9 mouse cellular contexts compared by ENCODE assay signal in genomic region chr19:29648550-29648914, GRCm38 (mm10). TPM values are rescaled to one million over a fixed set of nuclear protein-coding genes. Genes with fewer than 3 reads are reported as not detected.
A peak's percentile ranks its signal among the peaks of the same experiment; 100 is the strongest.
DNase-seq lines count a peak whose midpoint lies in the region; ATAC-seq and TF ChIP-seq lines count a peak whose summit lies in the region.
"Had no signal": no experiment of that assay in that cellular context is flagged by ENCODE, and none has a peak within 500 bp of the region (broad histone marks: within the 10 kb centered on the region; RNA-seq: fewer than 3 reads in every experiment).

No protein-coding gene starts in this region.

- DNase-seq in lung, embryonic 14.5 days = no peak
- no peak for DNase-seq in lung, adult 18-20 months
- DNase-seq in limb, embryonic 10.5 days (ENCODE audit: low spot score) = no peak
- DNase-seq in urinary bladder, postnatal 25 days (ENCODE audit: low spot score) = no peak
- no peak for DNase-seq in testis, postnatal 10 days (ENCODE audit: low spot score)

- no peaks in the 10 kb centered on the region for H3K9me3 ChIP-seq in lung, embryonic 14.5 days (ENCODE audit: low read depth, low read length)
- H3K9me3 ChIP-seq in forebrain, embryonic 12.5 days = no peaks in the 10 kb centered on the region
- no peaks in the 10 kb centered on the region for H3K9me3 ChIP-seq in limb, embryonic 10.5 days (replicated peaks)
- H3K9me3 ChIP-seq in neural tube, embryonic 14.5 days (ENCODE audit: control insufficient read depth, low read length) = no peaks in the 10 kb centered on the region

- no peaks in the 10 kb centered on the region for H3K36me3 ChIP-seq in lung, embryonic 14.5 days (ENCODE audit: insufficient read depth)
- H3K36me3 ChIP-seq in forebrain, embryonic 12.5 days (replicated peaks) = 0 out of 2 replicates have a peak, but pooled peaks cover 5% of the 10 kb centered on the region
- peaks cover 20% of the 10 kb centered on the region for H3K36me3 ChIP-seq in limb, embryonic 10.5 days
- H3K36me3 ChIP-seq in neural tube, embryonic 14.5 days (ENCODE audit: control insufficient read depth, insufficient read depth, low read length) = no peaks in the 10 kb centered on the region

- no peak overlapping the region for H3K9ac ChIP-seq in lung, embryonic 14.5 days
- H3K9ac ChIP-seq in forebrain, embryonic 12.5 days = peak overlapping the region; percentile 83; the same call in 1 of the 2 replicates
- no peak overlapping the region for H3K9ac ChIP-seq in neural tube, embryonic 14.5 days (replicated peaks; ENCODE audit: low read depth, low read length)

- no peaks in the 10 kb centered on the region for H3K4me1 ChIP-seq in lung, embryonic 14.5 days (ENCODE audit: insufficient read depth)
- 0 out of 2 replicates have a peak, but pooled peaks cover 3% of the 10 kb centered on the region for H3K4me1 ChIP-seq in forebrain, embryonic 12.5 days
- peaks cover 7% of the 10 kb centered on the region for H3K4me1 ChIP-seq in limb, embryonic 10.5 days
- H3K4me1 ChIP-seq in neural tube, embryonic 14.5 days (ENCODE audit: control insufficient read depth, insufficient read depth, low read length) = no peaks in the 10 kb centered on the region

- H3K27ac ChIP-seq in lung, embryonic 14.5 days (ENCODE audit: low read depth) = no peak overlapping the region
- no peak overlapping the region for H3K27ac ChIP-seq in forebrain, embryonic 12.5 days
- H3K27ac ChIP-seq in limb, embryonic 10.5 days = peak overlapping the region; percentile 93; the same call in 1 of the 2 replicates
- no peak overlapping the region; the same call in 1 of the 2 replicates for H3K27ac ChIP-seq in neural tube, embryonic 14.5 days (ENCODE audit: low read depth, low read length)

- WGBS in lung, embryonic 14.5 days = 32% methylated on average over 4 of the region's 4 CpGs
- WGBS in forebrain, embryonic 12.5 days = 32% methylated on average over 4 of the region's 4 CpGs
- 33% methylated on average over 4 of the region's 4 CpGs for WGBS in limb, embryonic 10.5 days
- WGBS in neural tube, embryonic 14.5 days = 25% methylated on average over 4 of the region's 4 CpGs

- H3K27me3 ChIP-seq in lung, embryonic 14.5 days (ENCODE audit: insufficient read depth, low read length) = peaks cover 6% of the 10 kb centered on the region; the same call in 1 of the 2 replicates
- H3K27me3 ChIP-seq in forebrain, embryonic 12.5 days = no peaks in the 10 kb centered on the region
- no peaks in the 10 kb centered on the region for H3K27me3 ChIP-seq in limb, embryonic 10.5 days (ENCODE audit: low read depth, poor library complexity, severe bottlenecking)
- H3K27me3 ChIP-seq in neural tube, embryonic 14.5 days (ENCODE audit: control insufficient read depth, insufficient read depth, low read length) = no peaks in the 10 kb centered on the region

- ATAC-seq in lung, embryonic 14.5 days (ENCODE audit: insufficient read depth) = no peak
- ATAC-seq in forebrain, embryonic 12.5 days (ENCODE audit: low FRiP score) = no peak
- no peak for ATAC-seq in neural tube, embryonic 14.5 days (ENCODE audit: low read depth)
- ATAC-seq in cerebellum, adult (ENCODE audit: insufficient number of reproducible peaks, low FRiP score, low TSS enrichment) = no peak

- H3K4me2 ChIP-seq in lung, embryonic 14.5 days = peak overlapping the region; percentile 73; the same call in 1 of the 2 replicates
- H3K4me2 ChIP-seq in forebrain, embryonic 12.5 days = peak overlapping the region; percentile 55
- H3K4me2 ChIP-seq in neural tube, embryonic 14.5 days (ENCODE audit: low read depth, low read length) = peak overlapping the region; percentile 16; the same call in 1 of the 2 replicates

- TF ChIP-seq CTCF in lung, embryonic 14.5 days (IDR thresholded peaks at IDR 0.05; ENCODE audit: low read depth) = no peak

- H3K4me3 ChIP-seq in lung, embryonic 14.5 days (ENCODE audit: low read depth, low read length) = peak overlapping the region; percentile 77
- peak overlapping the region; percentile 83 for H3K4me3 ChIP-seq in forebrain, embryonic 12.5 days (replicated peaks)
- H3K4me3 ChIP-seq in limb, embryonic 10.5 days = peak overlapping the region; percentile 79
- H3K4me3 ChIP-seq in neural tube, embryonic 14.5 days (ENCODE audit: low read depth, low read length) = peak overlapping the region; percentile 74

RNA-seq across cellular contexts. Expression of gene Ermp1, which starts 0.3 kb away (rescaled TPM):
- 7.4 and 8.4 TPM in 2 replicates for polyA plus RNA-seq in lung, embryonic 14.5 days (2014; fragmentation: Nextera tagmentation; extraction: Ambion mirVana)
- 13.5 and 14.6 TPM in 2 replicates for polyA plus RNA-seq in forebrain, embryonic 12.5 days (2016; fragmentation: Nextera tagmentation; extraction: Ambion mirVana)
- 18.1 and 18.2 TPM in 2 replicates for polyA plus RNA-seq in limb, embryonic 10.5 days (2016; fragmentation: Nextera tagmentation; extraction: Ambion mirVana)
- polyA plus RNA-seq in neural tube, embryonic 14.5 days (2014; fragmentation: Nextera tagmentation; extraction: Ambion mirVana) = 9.9 and 12.1 TPM in 2 replicates

RNA-seq across cellular contexts. Expression of gene Mlana, which starts 49.1 kb away (rescaled TPM):
- polyA plus RNA-seq in lung, embryonic 14.5 days (2014; fragmentation: Nextera tagmentation; extraction: Ambion mirVana) = not detected in 2 replicates
- polyA plus RNA-seq in forebrain, embryonic 12.5 days (2016; fragmentation: Nextera tagmentation; extraction: Ambion mirVana) = not detected in 2 replicates
- polyA plus RNA-seq in limb, embryonic 10.5 days (2016; fragmentation: Nextera tagmentation; extraction: Ambion mirVana) = not detected in 2 replicates
- polyA plus RNA-seq in neural tube, embryonic 14.5 days (2014; fragmentation: Nextera tagmentation; extraction: Ambion mirVana) = not detected in 2 replicates
- polyA plus RNA-seq: thymus, postnatal 0 days had no signal

Comparison
In these comparisons a context has a peak if more than half of its experiments do, and no peak if none do; other contexts are left out.
1. H3K4me2 ChIP-seq: peak in every context shown above with its lines; median percentile 73 in lung, embryonic 14.5 days; 55 in forebrain, embryonic 12.5 days; 16 in neural tube, embryonic 14.5 days.